Mouse (Mus musculus) megakaryocyte progenitor cell, adult 5-6 weeks (primary cell): ENCODE measurements around the gene Pfkfb4. TPM values are rescaled to one million over a fixed set of nuclear protein-coding genes. Genes with fewer than 3 reads are reported as not detected.

ENCODE experiments used
- ATAC-seq: replicated peaks from 2 replicates; pipeline ENCODE4 v1.8.0; 2016; ENCODE audit warnings: mild to moderate bottlenecking, moderate TSS enrichment, inconsistent platforms; ENCODE audit not compliant: poor library complexity
- total RNA-seq, 2 experiments: library from RNA; stranded (forward) in 1 of 2; stranded (reverse) in 1 of 2; fragments of 157-497, 149-512 nt in 1 of 2; fragments of 200-1000 nt in 1 of 2; gene quantifications; 2 replicates each; pipeline versions ENCODE4 v1.2.3 to v1.2.4; 2015 to 2017

Pfkfb4 gene
- total RNA-seq, 2 experiments from 2014 or later: 5.9 to 13.5 TPM

- no peak for ATAC-seq
These were observed 39.4 kb downstream of the Pfkfb4 start for GRCm38 (mm10) chr9:109031001-109031400.

- ATAC-seq: no peak
These were observed 40.1 kb downstream of the Pfkfb4 start for GRCm38 (mm10) chr9:109031686-109032085.

- peak; percentile 83 for ATAC-seq
These were observed 40.9 kb downstream of the Pfkfb4 start for GRCm38 (mm10) chr9:109032435-109032834.

- ATAC-seq: peak; percentile 92
These were observed 46.7 kb downstream of the Pfkfb4 start, which contains the start of gene Shisa5 for GRCm38 (mm10) chr9:109038086-109038895. Shisa5 (plus strand) TSS chr9:109038565.

- peak; percentile 49 for ATAC-seq
These were observed 47.4 kb downstream of the Pfkfb4 start for GRCm38 (mm10) chr9:109038901-109039364.

GRCm38 (mm10) chr9:109039681-109040080 is 48.1 kb downstream of the Pfkfb4 start:
- no peak for ATAC-seq

- ATAC-seq: no peak
These were observed 48.6 kb downstream of the Pfkfb4 start for GRCm38 (mm10) chr9:109040216-109040615.

GRCm38 (mm10) chr9:109040906-109041305 is 49.3 kb downstream of the Pfkfb4 start:
- ATAC-seq: no peak

GRCm38 (mm10) chr9:109041351-109041750 is 49.8 kb downstream of the Pfkfb4 start:
- no peak for ATAC-seq

GRCm38 (mm10) chr9:109046306-109046705 is 54.7 kb downstream of the Pfkfb4 start:
- ATAC-seq: peak; percentile 98

GRCm38 (mm10) chr9:109049316-109049715 is 57.7 kb downstream of the Pfkfb4 start:
- no peak for ATAC-seq

- no peak for ATAC-seq
These were observed 58.6 kb downstream of the Pfkfb4 start for GRCm38 (mm10) chr9:109049996-109050673.

- ATAC-seq: no peak
These were observed 59.1 kb downstream of the Pfkfb4 start for GRCm38 (mm10) chr9:109050674-109050997.

- ATAC-seq: no peak
These were observed 59.5 kb downstream of the Pfkfb4 start for GRCm38 (mm10) chr9:109051011-109051501.

- ATAC-seq: no peak
These were observed 60.3 kb downstream of the Pfkfb4 start for GRCm38 (mm10) chr9:109051651-109052489.

GRCm38 (mm10) chr9:109052490-109053260 is 61.1 kb downstream of the Pfkfb4 start:
- no peak for ATAC-seq

GRCm38 (mm10) chr9:109053366-109053765 is 61.8 kb downstream of the Pfkfb4 start:
- ATAC-seq: no peak

- no peak for ATAC-seq
These were observed 62.3 kb downstream of the Pfkfb4 start for GRCm38 (mm10) chr9:109053851-109054250.

GRCm38 (mm10) chr9:109054712-109055111 is 63.1 kb downstream of the Pfkfb4 start:
- ATAC-seq: peak; percentile 60
